Mouse (Mus musculus) MEL-GATA-1-ER (cell line): ENCODE measurements at regions not wholly inside any gene's neighbourhood (a gene's known extent, or its start where the extent isn't known, plus 50 kb on each side); places are given as distances from the start of the nearest gene placed in this dataset.
A peak's percentile ranks its signal among the peaks of the same experiment; 100 is the strongest.

Experiments
- DNase-seq: peaks from one replicate; pipeline ENCODE4 v3.0.0-alpha.2; 2012; ENCODE audit warnings: low read depth; ENCODE audit errors: extremely low read depth

GRCm38 (mm10) chr8:46411877-46412625 lies 58.8 kb upstream of the Acsl1 start:
- peak; percentile 70 for DNase-seq

DNA sequence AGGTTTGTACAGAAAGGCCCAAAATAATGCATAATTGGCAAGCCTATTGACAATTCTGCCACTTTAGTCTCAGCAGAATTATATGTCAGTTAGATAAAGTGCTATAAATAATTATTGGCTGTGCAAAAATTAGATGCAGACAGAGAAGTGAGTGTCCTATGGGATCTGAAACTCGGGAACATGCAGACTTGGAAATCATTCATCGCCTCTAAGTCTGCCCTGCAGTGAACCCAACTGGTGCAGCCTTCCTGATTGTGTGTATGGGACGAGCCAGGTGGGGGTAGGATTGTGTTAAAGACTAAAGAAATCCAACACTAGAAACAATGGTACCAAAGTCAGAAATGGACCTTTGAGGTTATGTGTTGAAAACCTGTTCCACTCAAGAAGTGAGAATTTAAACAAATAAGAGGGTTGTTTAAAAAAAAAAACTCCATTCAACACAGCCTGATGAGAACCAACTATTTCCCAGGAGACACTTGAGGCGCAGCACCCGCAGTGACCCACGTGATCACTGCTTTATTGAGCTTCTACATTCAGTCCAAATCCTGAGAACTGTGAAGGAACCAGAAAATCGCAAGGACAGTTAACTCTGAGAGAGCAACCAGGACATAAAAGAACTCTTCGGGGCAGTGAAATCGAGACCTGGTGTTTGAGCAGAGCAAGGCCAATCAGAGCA lies 57.4 kb upstream of the Acsl1 start:
- no peak for DNase-seq

DNA sequence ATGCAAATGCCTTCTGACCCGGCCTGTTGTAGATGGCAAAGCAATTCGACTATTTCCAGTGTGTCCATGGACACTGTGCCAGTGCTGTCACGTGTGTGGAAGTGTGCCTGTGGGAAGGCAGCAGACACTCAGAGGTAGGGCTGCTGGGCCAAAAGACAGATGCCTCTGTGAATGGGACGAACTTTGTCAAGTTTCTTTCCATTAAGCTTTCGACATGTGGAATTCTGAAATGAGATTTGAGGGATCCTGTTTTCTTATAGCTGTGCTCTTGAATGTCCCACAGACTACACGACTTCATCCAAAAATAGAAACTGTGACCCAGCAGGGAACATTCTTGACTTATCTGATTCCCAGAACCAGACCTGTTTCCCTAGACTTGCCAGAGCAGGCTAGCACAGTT lies 56.0 kb upstream of the Acsl1 start:
- no peak for DNase-seq

GRCm38 (mm10) chr8:46419402-46419801 lies 51.4 kb upstream of the Acsl1 start:
- DNase-seq: no peak

- DNase-seq: no peak
Measured at GRCm38 (mm10) chr8:46420476-46420875, 50.4 kb upstream of the Acsl1 start.
